Mouse (Mus musculus): ENCODE results near the gene Rnf227.

DNA sequence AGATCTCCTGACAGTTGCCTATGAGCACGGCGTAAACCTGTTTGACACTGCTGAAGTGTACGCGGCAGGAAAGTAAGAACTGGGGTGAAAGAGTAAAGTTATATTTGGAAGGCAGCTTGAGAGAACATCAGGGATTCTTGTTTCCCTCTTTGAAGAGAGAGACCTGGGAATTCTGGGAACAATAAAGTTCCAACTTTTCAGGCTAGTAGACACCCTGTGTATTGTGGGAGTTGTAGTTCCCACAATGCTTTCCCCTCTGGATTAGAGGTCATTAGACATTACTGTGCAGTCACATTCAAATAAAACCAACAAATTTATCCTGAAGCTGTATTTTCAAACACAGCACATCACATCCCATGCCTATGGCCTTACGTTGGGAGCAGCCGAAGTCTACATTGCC lies 11.7 kb upstream of the Rnf227 start:
- TF ChIP-seq POLR2A (IDR thresholded peaks at IDR 0.05; ENCODE audit: low read depth, low read length) (no peak), CTCF (IDR thresholded peaks at IDR 0.05; ENCODE audit: extremely low read depth, insufficient read length, insufficient replicate concordance, low read depth, low read length) (no peak)

All from small intestine, adult 2 months (tissue).